Mouse (Mus musculus): ENCODE data around the gene Sypl.

The Sypl gene

DNA sequence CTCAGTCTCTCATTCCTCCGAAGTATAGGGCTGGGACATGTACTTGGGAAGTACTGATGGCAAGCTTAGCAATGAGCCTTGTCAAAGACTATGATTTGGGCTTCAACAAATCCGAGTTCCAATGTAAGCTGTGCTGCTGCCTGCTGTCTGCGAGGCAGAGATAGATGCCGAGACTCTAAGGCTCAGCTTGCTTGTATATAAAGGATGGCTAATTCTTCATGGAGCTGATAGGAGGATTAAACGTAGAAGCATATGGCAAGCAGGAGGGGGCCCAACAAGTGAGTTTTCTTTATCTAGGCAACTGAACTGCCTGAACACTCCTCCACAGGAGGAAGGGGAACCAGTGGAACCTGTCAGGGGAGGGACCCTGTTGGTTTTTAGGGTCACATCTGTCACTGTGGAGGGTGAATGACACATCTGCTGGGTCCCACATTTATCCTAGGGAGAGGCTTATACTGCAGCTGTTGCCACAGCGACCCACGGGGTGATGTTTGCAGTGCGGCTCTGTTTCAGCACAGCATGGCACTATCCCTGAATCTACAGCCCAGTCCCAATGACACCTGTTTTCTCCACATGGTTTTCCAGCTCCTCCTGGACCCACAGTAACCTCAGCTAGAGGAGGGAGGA is 49.8 kb downstream of the Sypl start:
- no peak for DNase-seq (ENCODE audit: low spot score in 2 of 2)

GRCm38 (mm10) chr12:33005858-33006257 is 52.2 kb downstream of the Sypl start:
- no peak for DNase-seq (ENCODE audit: low spot score in 2 of 2)

- DNase-seq (ENCODE audit: low spot score in 2 of 2), result no peak
These were observed 53.5 kb downstream of the Sypl start for GRCm38 (mm10) chr12:33007176-33007575.

- DNase-seq (ENCODE audit: low spot score in 2 of 2), result no peak
These were observed 54.8 kb downstream of the Sypl start for GRCm38 (mm10) chr12:33008305-33009110.

DNA sequence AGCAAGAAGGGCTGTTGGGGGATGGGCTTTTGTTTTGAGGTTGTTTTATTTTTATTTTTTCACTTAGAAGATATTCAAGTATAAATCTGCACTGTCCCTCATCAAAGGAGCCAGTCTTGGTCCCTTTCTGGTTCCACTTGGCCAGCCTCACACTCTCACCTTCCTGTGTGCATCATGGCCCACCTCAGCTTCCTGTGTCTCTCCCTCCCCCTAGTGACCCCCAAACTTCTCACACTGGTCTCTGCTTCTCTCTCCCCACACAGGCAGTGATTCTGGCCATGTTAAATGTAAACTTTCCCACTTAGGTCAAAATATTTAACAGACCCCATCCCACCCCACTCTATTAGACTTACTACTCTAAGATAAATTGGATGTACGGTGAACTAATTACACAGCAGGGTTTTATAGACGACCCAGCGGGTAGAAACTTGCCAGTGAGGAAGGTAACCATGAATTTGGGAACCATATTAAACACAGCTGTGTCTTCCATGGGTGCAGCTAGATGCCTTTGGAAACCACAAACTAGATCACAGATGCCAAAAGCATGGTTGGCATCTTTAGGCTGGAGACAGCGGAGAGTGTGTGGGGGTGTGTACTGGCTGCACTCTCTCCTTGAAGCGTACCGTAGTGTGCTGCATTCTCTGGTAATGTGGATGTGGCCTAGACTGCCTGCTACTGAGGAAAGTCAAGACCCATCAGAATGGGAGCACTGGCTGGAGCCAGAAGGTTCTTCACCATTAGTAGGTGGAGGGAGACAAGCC is 55.7 kb downstream of the Sypl start:
- DNase-seq (ENCODE audit: low spot score in 2 of 2), result no peak

- DNase-seq (ENCODE audit: low spot score in 2 of 2), result peak in 1 of 2 experiments; percentile 48
These were observed 56.3 kb downstream of the Sypl start for GRCm38 (mm10) chr12:33010026-33010425.

GRCm38 (mm10) chr12:33014050-33014796 is 60.5 kb downstream of the Sypl start:
- no peak for DNase-seq (ENCODE audit: low spot score in 2 of 2)

DNA sequence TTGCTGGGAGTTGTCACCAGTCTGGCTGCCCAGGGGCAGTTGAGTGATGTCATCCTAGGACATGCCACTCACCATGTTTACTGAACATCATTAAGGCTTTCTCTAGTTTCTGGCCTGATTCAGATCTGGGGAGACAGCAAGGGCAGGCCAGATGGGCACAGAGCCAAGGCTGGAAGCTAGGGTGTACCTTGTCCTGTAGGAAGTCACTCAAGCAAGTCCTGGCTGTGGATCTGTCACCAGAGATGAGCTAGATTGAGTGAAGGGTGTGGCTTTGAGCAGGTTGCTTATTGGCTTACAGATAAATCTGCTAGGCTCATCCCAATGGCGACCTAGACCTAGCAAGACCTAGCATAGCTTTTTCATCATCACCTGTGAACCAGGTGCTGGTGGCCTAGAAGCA is 61.4 kb downstream of the Sypl start:
- DNase-seq (ENCODE audit: low spot score in 2 of 2), result no peak

DNA sequence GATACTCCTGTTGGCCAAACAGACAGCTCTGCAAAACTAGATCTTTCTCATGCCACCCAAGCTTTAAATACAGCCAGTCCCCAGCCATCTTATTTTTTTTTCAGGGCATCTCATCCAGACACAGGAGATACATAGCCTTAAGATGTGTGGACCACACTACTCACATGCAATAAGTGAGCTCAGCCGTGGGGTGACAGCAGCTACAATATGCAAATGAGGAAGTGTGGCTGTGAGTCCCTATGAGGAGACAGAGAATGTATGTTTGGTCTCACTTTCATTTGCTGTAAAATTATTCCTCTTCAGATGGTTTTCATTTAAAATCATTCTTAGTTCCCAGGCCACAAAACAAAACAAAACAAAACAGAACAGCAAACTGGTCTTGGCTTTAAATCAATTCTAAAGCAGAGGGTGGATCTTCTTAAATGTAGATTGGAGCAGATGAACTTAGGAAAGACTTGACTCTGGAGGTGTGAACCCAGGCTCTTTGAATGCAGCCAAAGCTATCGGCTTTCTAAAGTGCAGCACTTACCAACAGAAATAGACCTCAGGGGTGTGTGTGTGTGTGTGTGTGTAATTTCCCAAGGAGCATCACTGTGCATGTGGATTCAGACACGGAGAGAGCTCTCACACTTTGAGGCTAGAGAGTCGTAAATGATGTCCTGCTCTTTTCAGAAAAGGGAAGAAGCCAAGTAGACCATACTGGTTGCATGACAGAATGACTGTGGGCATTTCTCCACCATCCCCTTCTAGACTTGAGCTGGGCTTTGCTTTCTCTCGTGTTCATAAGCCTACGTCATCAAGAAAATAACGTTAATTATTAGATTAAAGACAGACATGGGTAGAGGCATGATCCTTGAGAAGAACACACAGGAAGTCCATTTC is 63.4 kb downstream of the Sypl start:
- no peak for DNase-seq (ENCODE audit: low spot score in 2 of 2)

DNA sequence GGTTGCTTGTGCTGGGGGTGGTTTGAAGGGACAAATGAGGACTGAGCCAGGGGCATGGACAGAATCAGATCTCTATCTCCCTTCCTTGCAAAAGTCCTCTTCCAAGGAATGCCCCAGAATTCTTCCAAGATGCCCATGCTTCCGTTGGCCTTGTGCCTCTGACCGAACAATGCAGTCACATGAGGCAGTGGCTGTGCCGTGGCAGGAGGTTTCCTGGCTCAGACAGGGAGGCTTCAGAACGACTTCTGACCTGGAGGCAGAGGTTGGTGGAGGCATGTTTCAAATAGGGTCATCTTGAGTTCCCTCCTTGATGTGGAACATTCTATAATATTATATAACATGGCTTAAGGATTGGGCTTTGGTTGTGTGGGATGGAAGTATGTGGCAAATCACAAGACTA is 64.9 kb downstream of the Sypl start:
- no peak for DNase-seq (ENCODE audit: low spot score in 2 of 2)

- DNase-seq (ENCODE audit: low spot score in 2 of 2), result no peak
These were observed 66.3 kb downstream of the Sypl start for GRCm38 (mm10) chr12:33020011-33020410.

DNA sequence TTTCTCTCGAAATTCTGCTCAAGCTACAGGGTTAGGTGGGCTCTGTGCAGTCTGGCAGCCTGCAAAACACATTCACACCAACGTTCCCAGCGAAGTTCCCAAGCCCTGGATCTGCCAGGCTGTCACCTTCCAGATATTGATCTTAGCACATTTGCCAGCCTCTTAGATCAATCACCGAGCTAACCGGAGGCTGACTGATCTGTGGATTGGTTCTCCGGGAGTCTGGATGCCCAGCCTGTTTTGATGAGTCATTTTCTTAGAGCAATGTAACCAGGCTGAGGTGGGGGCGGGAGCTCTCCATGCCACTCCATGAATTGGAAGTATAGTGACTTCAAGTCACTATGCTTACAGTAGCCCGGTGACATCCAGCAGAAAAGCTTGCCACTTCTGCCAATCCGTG is 67.4 kb downstream of the Sypl start:
- DNase-seq (ENCODE audit: low spot score in 2 of 2), result no peak

- no peak for DNase-seq (ENCODE audit: low spot score in 2 of 2)
These were observed 68.1 kb downstream of the Sypl start for GRCm38 (mm10) chr12:33021751-33022150.

GRCm38 (mm10) chr12:33024524-33024923 is 70.8 kb downstream of the Sypl start:
- DNase-seq (ENCODE audit: low spot score in 2 of 2), result no peak

DNA sequence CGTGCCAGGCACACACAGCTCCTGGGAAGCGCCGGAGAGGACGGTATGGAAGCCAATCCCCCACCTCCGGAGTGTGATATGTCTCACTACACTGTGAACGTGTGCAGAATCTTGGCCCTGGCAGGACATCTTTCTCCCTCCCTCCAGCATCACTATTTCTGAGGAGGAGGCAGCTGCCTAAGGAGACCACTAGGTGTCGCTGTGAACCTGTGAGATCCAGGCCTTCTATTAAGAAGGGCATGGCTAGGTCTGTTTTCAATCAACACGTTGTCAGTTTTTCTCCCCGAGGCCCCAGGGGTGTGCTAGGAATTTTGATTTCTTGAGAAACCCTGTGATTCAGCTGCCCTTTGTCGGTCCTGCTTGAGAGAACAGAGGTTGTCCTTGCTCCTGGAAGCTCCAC is 73.4 kb downstream of the Sypl start:
- peak; percentile 71 to 81 for DNase-seq (ENCODE audit: low spot score in 2 of 2)

- DNase-seq (ENCODE audit: low spot score in 2 of 2), result no peak
These were observed 74.5 kb downstream of the Sypl start for GRCm38 (mm10) chr12:33028109-33028691.

DNA sequence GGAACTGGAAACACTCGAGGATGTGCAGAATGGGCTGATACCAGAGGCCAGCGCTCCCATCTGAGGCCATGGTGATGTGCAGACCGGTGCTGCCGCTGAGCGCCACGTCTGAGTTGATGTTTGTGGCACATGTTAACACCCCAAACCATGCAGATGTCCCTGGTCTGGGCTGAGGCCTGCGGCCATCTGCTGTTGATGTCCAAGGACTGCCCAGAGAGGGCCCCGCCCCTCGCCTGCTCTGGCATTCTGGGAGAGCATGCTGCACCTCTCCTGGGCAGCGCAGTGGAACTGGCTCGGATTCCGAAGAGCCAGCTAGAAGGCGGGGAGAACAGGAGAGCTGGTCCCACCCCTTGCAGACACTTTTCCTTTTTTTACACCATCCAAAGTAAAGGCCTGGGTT is 75.0 kb downstream of the Sypl start:
- no peak for DNase-seq (ENCODE audit: low spot score in 2 of 2)

Data from frontal cortex, postnatal 36 days (tissue).